Mouse (Mus musculus) stomach, embryonic 15.5 days (tissue): ENCODE data around the gene Car7. TPM values are rescaled to one million over a fixed set of nuclear protein-coding genes. Genes with fewer than 3 reads are reported as not detected.

Experiments used
- ATAC-seq: fragments of 200-750 bp; cut with Nextera tagmentation; 2 replicates; pipeline ENCODE4 v1.8.0; 2017; ENCODE audit warnings: low read depth, moderate number of reproducible peaks, moderate TSS enrichment; ENCODE audit not compliant: insufficient read depth, low FRiP score
- H3K27ac ChIP-seq: fragments of 300-500 bp; sonication (generic); 2 replicates; pipeline ENCODE4 v1.5.1; 2015; ENCODE audit warnings: mild to moderate bottlenecking, inconsistent platforms
- H3K27me3 ChIP-seq: fragments of 300-500 bp; sonication (generic); replicated peaks from 2 replicates; pipeline ENCODE4 v1.6.1; 2015; ENCODE audit warnings: inconsistent platforms
- H3K36me3 ChIP-seq: fragments of 300-500 bp; sonication (generic); 2 replicates; pipeline ENCODE4 v1.6.1; 2015; ENCODE audit warnings: inconsistent platforms
- H3K4me1 ChIP-seq: fragments of 300-500 bp; sonication (generic); 2 replicates; pipeline ENCODE4 v1.6.1; 2015; ENCODE audit warnings: inconsistent platforms
- H3K4me2 ChIP-seq: fragments of 300-500 bp; sonication (generic); 2 replicates; pipeline ENCODE4 v1.6.1; 2015; ENCODE audit warnings: mild to moderate bottlenecking, inconsistent platforms
- H3K4me3 ChIP-seq: fragments of 300-500 bp; sonication (generic); replicated peaks from 2 replicates; pipeline ENCODE4 v1.5.1; 2015; ENCODE audit warnings: inconsistent platforms
- H3K9ac ChIP-seq: fragments of 300-500 bp; sonication (generic); 2 replicates; pipeline ENCODE4 v1.6.1; 2015; ENCODE audit warnings: inconsistent platforms
- H3K9me3 ChIP-seq: fragments of 300-500 bp; sonication (generic); 2 replicates; pipeline ENCODE4 v1.6.1; 2016; ENCODE audit warnings: inconsistent platforms
- WGBS: fragments of 180-500 bp; shearing (Covaris S2); methylation state at CpG from one replicate; pipeline ENCODE4 v1.1.7; 2015; 5-methylcytosine and 5-hydroxymethylcytosine counted together
- polyA plus RNA-seq: library from polyadenylated mRNA; unstranded; fragments of >200 nt; fragmentation: Nextera tagmentation; extraction: Ambion mirVana; gene quantifications from 2 replicates; pipeline ENCODE4 v1.2.1, GENCODE M21; 2015

The Car7 gene
- polyA plus RNA-seq, 1 experiment from 2014 or later = 1.0 TPM

DNA sequence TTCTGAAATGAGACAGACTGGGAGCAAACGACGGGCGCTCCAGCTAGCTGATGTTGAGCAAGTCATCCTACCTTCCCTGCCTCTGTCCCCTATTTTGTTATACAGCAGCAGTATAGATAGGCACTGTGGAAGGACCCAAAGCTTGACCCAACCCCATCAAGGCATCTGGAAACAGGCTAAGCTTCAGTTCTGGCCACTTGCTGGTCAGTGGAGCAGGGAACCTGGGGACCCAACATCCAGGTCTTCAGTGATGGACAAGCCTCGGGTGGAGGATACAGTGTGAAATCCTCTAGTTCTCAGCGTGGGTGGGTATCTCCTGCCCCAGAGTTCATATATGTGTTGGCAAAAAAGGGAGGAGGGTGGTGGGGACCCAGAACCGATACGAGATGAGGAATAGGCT lies 5.7 kb downstream of the Car7 start:
- Histone ChIP-seq H3K4me1 (peaks cover 13% of the 10 kb centered on the region), H3K4me3 (peak overlapping the region; percentile 45; the same call in 1 of the 2 replicates), H3K27ac (no peak overlapping the region), H3K9me3 (no peaks in the 10 kb centered on the region), H3K36me3 (no peaks in the 10 kb centered on the region), H3K9ac (no peak overlapping the region), H3K27me3 (peaks cover 54% of the 10 kb centered on the region), H3K4me2 (peak overlapping the region; percentile 89)
- 40% methylated on average over 7 of the region's 7 CpGs for WGBS
- no peak for ATAC-seq

DNA sequence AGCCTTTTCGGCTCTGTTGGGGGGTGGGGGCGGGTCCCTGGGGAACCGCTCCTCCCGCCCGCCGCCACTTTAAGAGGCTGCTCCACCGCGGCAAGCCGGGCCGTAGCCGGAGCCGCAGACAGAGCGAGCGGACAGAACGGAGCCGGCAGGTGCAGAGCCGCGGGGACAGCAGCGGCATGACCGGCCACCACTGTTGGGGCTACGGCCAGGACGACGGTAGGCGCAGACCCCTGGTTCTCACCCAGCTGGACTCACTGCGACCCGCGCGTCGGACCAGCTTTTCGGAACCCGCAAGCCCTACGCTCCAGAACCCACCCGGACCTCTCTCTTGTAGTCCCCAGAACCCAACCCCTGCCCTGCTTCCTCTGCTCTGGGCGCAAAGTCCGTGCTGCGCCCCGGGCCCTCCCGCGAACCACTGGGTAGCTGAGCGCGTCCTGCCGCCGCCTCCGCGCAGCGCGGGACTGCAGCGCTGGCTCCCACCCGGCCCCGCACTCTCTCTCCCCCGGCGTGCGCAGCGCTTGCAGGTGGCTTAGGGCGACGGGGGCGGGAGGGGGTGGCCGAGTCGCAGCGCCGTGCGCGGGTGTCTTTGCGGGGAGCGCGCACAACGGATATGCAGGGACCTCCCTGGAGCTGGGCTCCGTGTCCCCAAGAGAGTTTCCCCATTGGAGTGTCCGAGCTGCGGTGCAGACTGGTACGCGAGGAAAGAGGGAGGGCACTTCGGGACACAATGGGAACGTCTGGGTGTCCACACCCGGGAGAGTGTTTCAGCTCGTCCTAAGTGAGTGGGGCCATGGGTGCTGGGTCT lies 6.4 kb downstream of the Car7 start:
- 1% methylated on average over 76 of the region's 76 CpGs for WGBS
- no peaks in the 10 kb centered on the region for H3K9me3 ChIP-seq
- no peak overlapping the region for H3K27ac ChIP-seq
- no peaks in the 10 kb centered on the region for H3K36me3 ChIP-seq
- ATAC-seq = peak; percentile 56; the same call in 1 of the 2 replicates
- peak overlapping the region; percentile 89 for H3K4me2 ChIP-seq
- H3K27me3 ChIP-seq = peaks cover 54% of the 10 kb centered on the region
- peak overlapping the region; percentile 45 for H3K4me3 ChIP-seq
- peaks cover 12% of the 10 kb centered on the region for H3K4me1 ChIP-seq
- no peak overlapping the region for H3K9ac ChIP-seq

DNA sequence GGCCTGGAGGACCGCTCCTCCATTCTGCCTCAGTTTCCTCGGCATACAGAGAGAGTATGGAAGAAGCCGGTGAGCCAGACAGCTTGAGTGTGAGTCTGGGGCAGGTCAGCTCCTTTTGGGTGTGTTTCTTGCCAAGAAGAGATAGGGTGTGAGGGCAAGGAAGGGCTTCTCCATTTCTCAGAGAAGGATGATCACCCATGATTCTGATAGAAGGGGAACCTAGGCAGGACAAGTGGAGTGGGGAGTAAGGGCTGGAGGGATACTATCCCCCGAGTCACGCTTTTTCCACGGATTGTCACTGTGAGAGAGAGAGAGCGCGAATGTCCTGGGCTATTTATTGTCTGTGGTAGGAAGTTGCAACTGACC lies 7.0 kb downstream of the Car7 start:
- Histone ChIP-seq H3K36me3 (no peaks in the 10 kb centered on the region), H3K9me3 (no peaks in the 10 kb centered on the region), H3K27ac (no peak overlapping the region), H3K27me3 (peaks cover 54% of the 10 kb centered on the region), H3K4me3 (peak overlapping the region; percentile 45), H3K4me2 (peak overlapping the region; percentile 89), H3K4me1 (peaks cover 12% of the 10 kb centered on the region), H3K9ac (no peak overlapping the region)
- 11% methylated on average over 8 of the region's 8 CpGs for WGBS
- ATAC-seq = no peak

DNA sequence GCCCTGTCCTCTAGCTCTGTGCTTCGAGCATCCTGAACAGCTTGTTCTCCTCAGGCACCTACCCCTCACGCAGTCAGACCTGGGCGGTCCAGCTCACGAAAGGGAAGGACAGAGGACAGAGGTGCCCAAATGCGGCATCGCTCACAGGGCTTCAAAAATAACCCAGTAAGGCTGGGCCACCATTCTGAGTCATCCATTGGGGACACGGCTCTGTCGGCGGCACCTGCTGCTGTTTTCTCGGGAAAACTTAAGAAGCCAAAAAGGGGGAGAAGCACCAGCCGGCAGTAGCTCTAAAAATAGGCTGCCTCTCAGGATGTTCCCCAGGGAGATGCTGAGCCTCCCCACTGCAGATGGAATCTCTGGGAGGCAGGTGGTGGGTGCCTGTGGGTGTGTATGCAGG lies 7.7 kb downstream of the Car7 start:
- H3K4me3 ChIP-seq = no peak overlapping the region
- H3K4me1 ChIP-seq = peaks cover 12% of the 10 kb centered on the region
- WGBS = 14% methylated on average over 11 of the region's 11 CpGs
- H3K36me3 ChIP-seq = no peaks in the 10 kb centered on the region
- no peak overlapping the region for H3K27ac ChIP-seq
- H3K4me2 ChIP-seq = no peak overlapping the region
- no peak overlapping the region for H3K9ac ChIP-seq
- H3K9me3 ChIP-seq = no peaks in the 10 kb centered on the region
- no peak for ATAC-seq
- peaks cover 54% of the 10 kb centered on the region for H3K27me3 ChIP-seq

DNA sequence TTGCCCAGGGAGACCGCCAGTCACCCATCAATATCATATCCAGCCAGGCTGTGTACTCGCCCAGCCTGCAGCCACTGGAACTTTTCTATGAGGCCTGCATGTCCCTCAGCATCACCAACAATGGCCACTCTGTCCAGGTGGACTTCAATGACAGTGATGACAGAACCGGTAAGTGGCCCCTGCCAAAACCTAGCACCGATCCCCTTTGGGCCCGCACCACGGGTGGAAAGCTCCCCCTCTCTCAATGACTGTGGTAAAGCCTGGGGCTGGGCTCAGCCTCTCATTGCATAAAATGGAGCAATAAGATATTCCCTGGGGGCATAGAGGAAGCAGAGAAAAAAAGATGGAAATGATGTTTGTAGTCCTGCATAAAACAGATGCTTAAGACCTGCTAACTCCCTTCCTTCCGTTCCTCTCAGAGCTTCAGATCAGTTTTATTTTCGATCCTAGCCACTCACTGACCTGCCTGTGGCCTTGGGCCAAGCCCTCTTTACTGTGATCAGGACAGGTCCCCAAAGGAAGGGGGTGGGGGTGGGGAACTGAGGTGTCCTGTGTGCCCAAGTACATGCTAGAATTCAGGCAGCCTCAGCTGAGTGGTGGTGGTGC lies 9.1 kb downstream of the Car7 start:
- Histone ChIP-seq H3K9me3 (no peaks in the 10 kb centered on the region), H3K9ac (no peak overlapping the region), H3K4me2 (no peak overlapping the region), H3K36me3 (no peaks in the 10 kb centered on the region), H3K27ac (no peak overlapping the region), H3K4me1 (peaks cover 12% of the 10 kb centered on the region), H3K27me3 (peaks cover 50% of the 10 kb centered on the region), H3K4me3 (no peak overlapping the region)
- WGBS = 85% methylated on average over 8 of the region's 8 CpGs
- no peak for ATAC-seq

DNA sequence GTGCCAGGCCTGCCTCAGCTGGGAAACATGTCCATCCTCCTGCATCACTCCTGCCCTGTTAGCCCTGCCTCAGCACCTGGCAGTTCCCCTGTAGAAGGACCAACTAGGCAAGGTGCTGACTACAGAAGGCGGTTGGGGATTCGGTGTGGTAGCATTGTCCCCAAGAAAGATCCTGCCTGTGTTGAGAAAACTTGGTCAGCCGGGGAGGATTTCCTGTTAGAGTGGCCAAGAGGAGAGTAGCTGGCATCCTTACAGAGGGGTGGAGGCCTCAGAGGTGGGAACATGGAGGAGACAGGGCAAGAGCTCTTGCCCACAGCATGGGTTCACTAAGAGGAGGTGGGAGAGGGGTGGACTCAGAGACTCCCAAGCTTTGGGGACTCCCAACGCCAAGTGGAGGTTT lies 20.7 kb downstream of the Car7 start:
- H3K36me3 ChIP-seq = no peaks in the 10 kb centered on the region
- H3K4me2 ChIP-seq = no peak overlapping the region
- no peaks in the 10 kb centered on the region for H3K4me1 ChIP-seq
- H3K27ac ChIP-seq = no peak overlapping the region
- no peak for ATAC-seq
- H3K4me3 ChIP-seq = no peak overlapping the region
- WGBS = 83% methylated on average over 4 of the region's 4 CpGs
- no peak overlapping the region for H3K9ac ChIP-seq
- no peaks in the 10 kb centered on the region for H3K27me3 ChIP-seq
- H3K9me3 ChIP-seq = no peaks in the 10 kb centered on the region

DNA sequence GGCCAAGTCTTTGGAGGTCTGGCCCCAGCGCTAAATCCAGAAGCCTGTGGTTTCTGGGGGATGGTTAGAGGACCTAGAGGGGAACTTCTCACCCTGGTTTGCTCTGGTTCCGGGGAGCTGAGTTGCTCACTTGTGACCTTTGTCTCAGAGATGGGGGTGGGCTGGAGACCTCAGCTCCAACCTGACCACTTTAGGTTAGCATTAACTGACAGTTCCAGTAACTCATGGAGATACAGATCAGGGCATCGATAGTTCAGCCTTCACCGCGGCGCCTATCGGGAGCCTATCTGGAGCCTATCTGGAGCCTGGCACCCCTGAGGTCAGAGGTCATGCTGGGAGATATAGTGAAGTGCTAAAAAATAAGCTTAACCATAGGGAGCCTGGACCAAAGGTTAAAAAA lies 22.7 kb downstream of the Car7 start:
- no peak overlapping the region for H3K4me2 ChIP-seq
- H3K27ac ChIP-seq = no peak overlapping the region
- no peak for ATAC-seq
- H3K4me3 ChIP-seq = no peak overlapping the region
- no peaks in the 10 kb centered on the region for H3K36me3 ChIP-seq
- H3K9me3 ChIP-seq = no peaks in the 10 kb centered on the region
- H3K4me1 ChIP-seq = no peaks in the 10 kb centered on the region
- no peaks in the 10 kb centered on the region for H3K27me3 ChIP-seq
- 46% methylated on average over 7 of the region's 7 CpGs for WGBS
- H3K9ac ChIP-seq = no peak overlapping the region

DNA sequence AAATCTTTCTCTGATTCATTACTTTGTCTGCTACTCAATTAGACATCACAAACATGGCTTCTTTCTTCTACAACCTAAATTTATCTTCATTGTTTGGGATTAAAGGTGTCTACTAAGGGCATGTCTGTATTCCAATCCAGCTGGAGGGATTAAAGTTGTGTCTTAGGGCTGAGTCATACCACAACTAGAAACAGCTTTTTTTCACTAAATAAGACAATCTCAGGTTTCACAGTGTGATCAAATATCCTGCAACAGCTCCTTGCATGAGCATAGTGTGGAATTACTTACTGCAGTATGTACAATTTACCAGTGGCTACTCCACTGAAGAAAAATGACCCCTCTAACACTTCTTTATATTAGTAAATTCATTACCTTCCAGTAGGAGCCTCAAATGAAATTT lies 26.2 kb downstream of the Car7 start:
- Histone ChIP-seq H3K4me1 (no peaks in the 10 kb centered on the region), H3K27me3 (no peaks in the 10 kb centered on the region), H3K4me3 (no peak overlapping the region), H3K27ac (no peak overlapping the region), H3K9me3 (no peaks in the 10 kb centered on the region), H3K4me2 (no peak overlapping the region), H3K9ac (no peak overlapping the region), H3K36me3 (no peaks in the 10 kb centered on the region)
- no peak for ATAC-seq

DNA sequence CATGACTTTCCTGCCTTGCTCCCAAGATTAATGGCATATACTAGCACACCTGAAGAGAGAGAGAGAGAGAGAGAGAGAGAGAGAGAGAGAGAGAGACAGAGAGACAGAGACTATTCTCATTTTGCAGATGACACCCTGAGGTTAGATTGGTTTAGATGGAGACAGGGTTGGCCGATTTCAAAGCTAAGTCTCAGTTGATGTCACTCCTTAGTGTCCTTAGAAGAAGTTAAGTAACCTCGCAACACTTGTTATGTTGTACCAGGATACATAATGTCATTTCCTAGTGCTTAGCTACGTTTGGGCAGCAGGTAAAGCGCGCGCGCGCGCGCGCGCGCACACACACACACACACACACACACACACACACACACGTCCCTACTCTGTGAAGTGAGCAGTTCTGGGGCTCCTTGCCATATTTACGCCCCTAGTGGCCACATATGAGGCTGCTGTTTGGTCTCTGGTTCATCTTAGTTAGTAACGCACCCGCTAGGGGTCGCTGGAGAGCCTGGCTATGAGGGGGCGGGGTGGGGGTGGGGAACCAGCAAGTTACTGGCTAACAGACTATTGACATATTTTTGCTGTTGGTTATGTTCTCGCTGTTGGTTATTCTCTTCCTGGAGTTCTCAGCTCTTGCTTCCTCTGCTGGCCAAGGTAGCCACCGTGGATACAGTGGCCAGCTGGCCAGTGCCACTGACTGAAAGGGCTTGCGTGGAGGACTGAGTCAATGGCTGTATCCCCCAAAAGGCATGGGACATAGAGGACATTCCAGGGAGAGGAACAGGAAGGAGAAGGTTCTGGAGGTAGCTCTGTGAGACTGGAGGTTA lies 30.4 kb downstream of the Car7 start:
- peak; percentile 89 for ATAC-seq
- 17% methylated on average over 22 of the region's 22 CpGs for WGBS
- no peaks in the 10 kb centered on the region for H3K36me3 ChIP-seq
- no peaks in the 10 kb centered on the region for H3K9me3 ChIP-seq
- peak overlapping the region; percentile 39 for H3K4me2 ChIP-seq
- no peaks in the 10 kb centered on the region for H3K27me3 ChIP-seq
- no peak overlapping the region for H3K9ac ChIP-seq
- no peaks in the 10 kb centered on the region for H3K4me1 ChIP-seq
- H3K27ac ChIP-seq = no peak overlapping the region
- H3K4me3 ChIP-seq = no peak overlapping the region

DNA sequence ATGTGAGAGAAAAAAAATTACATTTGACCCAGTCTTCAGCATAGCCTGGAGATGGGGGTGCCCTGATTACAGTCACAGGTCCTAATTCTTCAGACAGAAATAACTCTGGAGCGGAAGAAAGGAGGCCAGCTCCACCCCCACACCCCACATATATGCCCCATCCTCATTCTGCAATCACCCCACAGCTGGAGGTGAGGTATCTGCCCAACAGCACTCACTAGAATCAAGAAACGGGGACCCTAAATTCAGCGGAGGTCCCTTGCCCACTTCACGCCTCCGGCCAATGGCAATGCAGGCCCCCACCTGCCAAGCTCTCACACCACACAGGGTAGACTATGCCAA lies 30.9 kb downstream of the Car7 start:
- 0 out of 2 replicates have a peak, but pooled peaks have one; percentile 9 for ATAC-seq
- H3K9me3 ChIP-seq = no peaks in the 10 kb centered on the region
- 0 out of 2 replicates have a peak, but pooled peaks cover 2% of the 10 kb centered on the region for H3K4me1 ChIP-seq
- no peaks in the 10 kb centered on the region for H3K27me3 ChIP-seq
- H3K9ac ChIP-seq = no peak overlapping the region
- H3K27ac ChIP-seq = no peak overlapping the region
- H3K36me3 ChIP-seq = no peaks in the 10 kb centered on the region
- WGBS = 94% methylated on average over 5 of the region's 5 CpGs
- no peak overlapping the region for H3K4me2 ChIP-seq
- H3K4me3 ChIP-seq = no peak overlapping the region

DNA sequence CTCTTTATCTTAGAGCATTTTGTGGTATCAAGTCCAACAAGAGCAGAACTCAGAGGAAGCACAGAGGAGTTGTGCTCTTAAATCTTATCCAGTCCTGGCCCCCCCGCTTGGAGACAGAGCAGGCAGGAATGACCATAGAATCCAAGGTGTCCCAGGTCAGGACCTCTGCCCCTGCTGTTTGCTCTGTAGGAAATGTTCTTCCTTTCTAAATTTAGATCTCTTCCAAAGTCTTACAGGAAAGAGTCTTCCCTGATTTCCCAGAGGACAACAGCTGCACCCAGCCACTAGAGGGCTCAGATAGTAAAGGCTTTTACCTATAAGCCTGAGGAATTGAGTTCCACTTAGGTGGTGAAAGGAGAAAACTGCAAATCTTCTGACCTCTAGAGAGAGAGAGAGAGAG lies 35.1 kb downstream of the Car7 start:
- no peaks in the 10 kb centered on the region for H3K27me3 ChIP-seq
- no peaks in the 10 kb centered on the region for H3K9me3 ChIP-seq
- no peak for ATAC-seq
- H3K4me2 ChIP-seq = no peak overlapping the region
- 0 out of 2 replicates have a peak, but pooled peaks cover 7% of the 10 kb centered on the region for H3K4me1 ChIP-seq
- 38% methylated on average over 1 of the region's 1 CpGs for WGBS
- no peak overlapping the region for H3K9ac ChIP-seq
- H3K36me3 ChIP-seq = no peaks in the 10 kb centered on the region
- H3K27ac ChIP-seq = no peak overlapping the region
- no peak overlapping the region for H3K4me3 ChIP-seq
